Mouse (Mus musculus) midbrain, embryonic 11.5 days (tissue): ENCODE data around the gene Aldh3a2. TPM values are rescaled to one million over a fixed set of nuclear protein-coding genes. Genes with fewer than 3 reads are reported as not detected.
"Not testable (repeated sequence)": the region's sequence is repeated elsewhere in the genome, so short reads cannot be mapped to it uniquely, and the experiment has no call there.

Experiments
- ATAC-seq: fragments of 200-750 bp; cut with Nextera tagmentation; 2 replicates; pipeline ENCODE4 v1.8.0; 2017; ENCODE audit warnings: moderate TSS enrichment, moderate library complexity; ENCODE audit not compliant: low FRiP score
- DNase-seq: peaks from one replicate; pipeline ENCODE4 v3.0.0; 2015; ENCODE audit warnings: low spot score; ENCODE audit errors: missing footprints
- H3K27ac ChIP-seq: fragments of 300-500 bp; sonication (generic); 2 replicates; pipeline ENCODE4 v1.5.1; 2014; ENCODE audit warnings: low read depth, low read length
- H3K27me3 ChIP-seq: fragments of 300-500 bp; sonication (generic); 2 replicates; pipeline ENCODE4 v1.6.1; 2014; ENCODE audit warnings: mild to moderate bottlenecking, low read length, moderate library complexity, mixed read lengths; ENCODE audit not compliant: control insufficient read depth, insufficient read depth
- H3K36me3 ChIP-seq: fragments of 300-500 bp; sonication (generic); 2 replicates; pipeline ENCODE4 v1.6.1; 2014; ENCODE audit warnings: mild to moderate bottlenecking, low read length, moderate library complexity, mixed read lengths; ENCODE audit not compliant: control insufficient read depth, insufficient read depth
- H3K4me1 ChIP-seq: fragments of 300-500 bp; sonication (generic); 2 replicates; pipeline ENCODE4 v1.6.1; 2014; ENCODE audit warnings: low read length; ENCODE audit not compliant: control insufficient read depth, insufficient read depth
- H3K4me2 ChIP-seq: fragments of 300-500 bp; sonication (generic); 2 replicates; pipeline ENCODE4 v1.6.1; 2014; ENCODE audit warnings: mild to moderate bottlenecking, moderate library complexity
- H3K4me3 ChIP-seq: fragments of 300-500 bp; sonication (generic); 2 replicates; pipeline ENCODE4 v1.5.1; 2014; ENCODE audit warnings: low read depth, low read length
- H3K9ac ChIP-seq: fragments of 300-500 bp; sonication (generic); 2 replicates; pipeline ENCODE4 v1.6.1; 2014; ENCODE audit warnings: low read length
- H3K9me3 ChIP-seq: fragments of 300-500 bp; sonication (generic); 2 replicates; pipeline ENCODE4 v1.6.1; 2016; ENCODE audit warnings: low read length; ENCODE audit not compliant: control insufficient read depth
- WGBS: fragments of 180-500 bp; shearing (Covaris S2); extraction: QIAGEN DNeasy Blood & Tissue Kit; methylation state at CpG from one replicate; pipeline ENCODE4 v1.1.7; 2014; 5-methylcytosine and 5-hydroxymethylcytosine counted together
- polyA plus RNA-seq: library from polyadenylated mRNA; unstranded; fragments of >200 nt; fragmentation: Nextera tagmentation; extraction: Ambion mirVana; gene quantifications from 2 replicates; pipeline ENCODE4 v1.2.1, GENCODE M21; 2014

Gene Aldh3a2
- polyA plus RNA-seq, 1 experiment from 2014 or later: 26.0 TPM

DNA sequence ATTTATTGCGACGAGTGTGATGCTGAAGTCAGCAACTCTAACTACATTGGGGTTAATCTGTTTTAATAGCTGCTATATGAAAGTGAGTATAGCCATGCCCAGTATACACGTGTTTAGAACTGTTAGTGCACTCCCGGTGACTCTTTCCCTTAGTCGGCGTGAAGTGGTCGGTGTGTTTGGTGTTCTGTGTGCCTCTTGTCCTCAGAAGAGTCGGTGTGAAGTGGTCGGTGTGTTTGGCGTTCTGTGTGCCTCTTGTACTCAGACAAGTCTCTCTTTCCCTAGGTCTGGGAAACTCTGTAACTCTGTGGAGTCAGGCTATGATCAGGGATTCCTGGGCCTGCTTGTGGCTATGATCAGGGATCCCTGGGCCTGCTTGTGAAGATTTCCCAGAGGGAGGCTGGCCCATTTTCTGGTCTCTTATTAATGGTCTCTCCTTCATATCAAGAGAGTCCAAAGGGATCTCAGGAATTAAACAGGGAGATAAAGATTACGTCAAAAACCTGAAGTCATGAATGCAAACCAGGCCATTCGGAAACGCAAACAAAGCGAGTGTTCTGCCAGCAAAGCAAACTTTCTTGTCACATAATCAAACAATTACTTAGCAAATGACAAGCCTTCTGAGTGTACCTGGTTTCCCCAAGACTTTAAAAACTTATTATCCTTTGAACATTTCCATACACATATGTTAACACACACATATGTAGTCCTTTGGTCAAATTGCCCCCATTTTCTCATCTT lies 70.5 kb downstream of the Aldh3a2 start:
- DNase-seq (no peak), ATAC-seq (no peak)
- H3K4me3 ChIP-seq: no peak overlapping the region
- H3K36me3 ChIP-seq: no peaks in the 10 kb centered on the region
- H3K4me1 ChIP-seq: no peaks in the 10 kb centered on the region
- no peaks in the 10 kb centered on the region for H3K9me3 ChIP-seq
- H3K4me2 ChIP-seq: no peak overlapping the region
- no peaks in the 10 kb centered on the region for H3K27me3 ChIP-seq
- H3K9ac ChIP-seq: no peak overlapping the region
- no peak overlapping the region for H3K27ac ChIP-seq
- WGBS: 87% methylated on average over 14 of the region's 14 CpGs

DNA sequence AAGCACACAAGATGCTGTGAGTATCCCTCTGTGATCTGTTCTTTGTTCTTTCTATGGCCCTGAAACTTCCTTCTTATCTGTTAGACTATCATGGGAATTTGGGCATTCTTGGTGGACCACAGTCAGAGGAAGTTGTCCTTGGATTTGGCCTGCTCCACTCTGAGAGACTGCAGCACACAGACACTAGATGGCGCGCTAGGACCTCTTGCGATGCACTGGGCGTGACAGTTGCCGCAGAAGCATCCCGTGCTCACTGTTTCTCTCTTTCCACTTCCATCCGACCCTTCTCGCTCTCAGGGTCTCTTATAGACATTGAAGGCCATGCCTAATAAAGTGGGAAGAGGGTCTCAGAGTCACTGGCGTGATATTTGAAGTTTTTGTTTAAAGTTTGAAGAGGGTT lies 73.9 kb downstream of the Aldh3a2 start:
- Histone ChIP-seq H3K27me3 (no peaks in the 10 kb centered on the region), H3K4me1 (no peaks in the 10 kb centered on the region), H3K4me2 (no peak overlapping the region), H3K9me3 (no peaks in the 10 kb centered on the region), H3K27ac (no peak overlapping the region), H3K36me3 (no peaks in the 10 kb centered on the region), H3K9ac (no peak overlapping the region), H3K4me3 (no peak overlapping the region)
- peak; percentile 97 for DNase-seq
- ATAC-seq: no peak
- 9% methylated on average over 9 of the region's 9 CpGs for WGBS

DNA sequence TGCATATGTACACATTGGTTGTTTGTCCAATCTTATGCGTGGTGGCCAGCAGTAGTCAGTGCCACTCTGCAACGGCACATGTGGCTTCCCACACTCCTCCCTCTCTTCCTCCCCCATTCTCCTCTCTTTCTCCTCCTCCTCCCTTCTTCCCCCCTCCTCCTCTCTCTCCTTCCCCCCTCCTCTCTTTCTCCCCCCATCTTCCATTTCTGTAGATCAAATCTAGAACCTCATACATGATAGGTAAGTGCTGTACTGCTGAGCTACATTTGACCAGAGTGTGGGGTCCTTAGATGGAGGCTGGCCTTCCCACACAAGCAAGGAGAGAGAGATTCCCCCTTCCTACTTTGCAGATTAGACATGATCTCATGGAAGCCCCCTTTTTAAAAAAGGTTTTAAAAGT lies 74.5 kb downstream of the Aldh3a2 start:
- no peaks in the 10 kb centered on the region for H3K9me3 ChIP-seq
- no peak overlapping the region for H3K4me2 ChIP-seq
- WGBS: 91% methylated on average over 2 of the region's 2 CpGs
- no peaks in the 10 kb centered on the region for H3K4me1 ChIP-seq
- H3K27me3 ChIP-seq: no peaks in the 10 kb centered on the region
- H3K36me3 ChIP-seq: no peaks in the 10 kb centered on the region
- H3K4me3 ChIP-seq: no peak overlapping the region
- H3K27ac ChIP-seq: no peak overlapping the region
- no peak for ATAC-seq
- no peak overlapping the region for H3K9ac ChIP-seq
- DNase-seq: no peak

DNA sequence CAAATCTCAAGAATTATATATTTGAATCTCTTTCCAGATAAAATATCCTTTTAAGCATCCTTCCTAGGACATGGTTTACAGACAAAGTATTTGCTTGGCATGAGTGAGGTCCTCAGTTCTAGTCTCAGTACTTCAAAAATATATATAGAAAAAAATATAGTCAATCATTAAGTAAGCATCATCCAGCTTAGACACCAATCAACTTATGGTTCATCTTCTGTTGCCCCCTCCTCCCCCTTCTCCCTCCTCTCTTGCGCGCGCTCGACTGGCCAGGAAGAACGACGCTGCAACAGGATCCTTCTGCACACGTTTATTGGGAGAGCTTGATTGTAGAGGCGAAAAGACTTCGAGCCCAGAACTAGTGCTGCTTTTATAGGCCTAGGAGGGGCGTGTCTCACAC lies 75.1 kb downstream of the Aldh3a2 start:
- H3K9ac ChIP-seq, ATAC-seq, H3K4me2 ChIP-seq, H3K27ac ChIP-seq, DNase-seq, H3K27me3 ChIP-seq, H3K4me3 ChIP-seq, H3K4me1 ChIP-seq, H3K9me3 ChIP-seq, H3K36me3 ChIP-seq: not testable (repeated sequence)
- 96% methylated on average over 7 of the region's 10 CpGs for WGBS

DNA sequence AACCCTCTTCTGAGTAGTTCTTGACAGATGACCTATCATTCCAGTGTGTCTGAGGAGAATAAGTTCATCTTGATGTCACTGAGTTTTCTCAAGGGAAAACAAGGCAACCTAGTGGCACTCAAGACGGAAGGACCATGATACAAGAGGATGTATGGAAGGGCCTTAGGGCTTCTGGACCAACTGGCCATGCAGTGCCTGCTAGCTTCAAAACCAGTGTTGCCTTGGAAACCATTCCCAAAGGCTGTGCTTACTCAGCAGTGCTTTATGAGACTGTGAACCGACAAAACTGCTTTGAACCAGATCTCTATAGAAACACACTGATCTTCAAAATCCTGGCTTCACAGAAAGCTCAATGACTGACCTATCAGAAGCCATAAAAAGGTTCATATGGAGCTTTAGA lies 76.5 kb downstream of the Aldh3a2 start:
- no peaks in the 10 kb centered on the region for H3K36me3 ChIP-seq
- H3K27me3 ChIP-seq: no peaks in the 10 kb centered on the region
- H3K4me1 ChIP-seq: no peaks in the 10 kb centered on the region
- H3K9ac ChIP-seq: no peak overlapping the region
- H3K4me3 ChIP-seq: no peak overlapping the region
- no peak overlapping the region for H3K27ac ChIP-seq
- WGBS: 56% methylated on average over 2 of the region's 2 CpGs
- no peak for DNase-seq
- H3K9me3 ChIP-seq: no peaks in the 10 kb centered on the region
- H3K4me2 ChIP-seq: no peak overlapping the region
- no peak for ATAC-seq

DNA sequence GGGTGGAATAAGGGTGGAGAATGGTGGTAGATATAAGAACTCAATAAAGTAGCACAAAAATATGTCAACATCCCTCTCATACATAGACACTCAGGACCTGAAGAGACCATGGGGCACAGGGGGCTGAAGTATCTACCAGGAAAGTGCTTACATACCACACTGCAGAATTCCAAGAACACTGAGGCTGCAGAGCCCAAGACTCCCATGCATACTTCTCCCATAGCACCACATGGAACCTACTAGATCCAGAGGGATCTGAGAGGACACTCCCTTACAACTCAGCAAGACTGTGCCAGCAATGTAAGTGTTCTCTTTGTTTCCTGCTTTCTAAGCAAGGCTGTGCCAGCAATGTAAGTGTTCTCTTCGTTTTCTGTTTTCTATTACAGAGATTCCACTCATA lies 83.4 kb downstream of the Aldh3a2 start:
- Histone ChIP-seq H3K36me3 (no peaks in the 10 kb centered on the region), H3K9ac (no peak overlapping the region), H3K27me3 (no peaks in the 10 kb centered on the region), H3K9me3 (no peaks in the 10 kb centered on the region), H3K4me3 (no peak overlapping the region), H3K4me1 (no peaks in the 10 kb centered on the region), H3K27ac (no peak overlapping the region), H3K4me2 (no peak overlapping the region)
- WGBS: 72% methylated on average over 1 of the region's 1 CpGs
- DNase-seq (peak; percentile 60), ATAC-seq (no peak)

DNA sequence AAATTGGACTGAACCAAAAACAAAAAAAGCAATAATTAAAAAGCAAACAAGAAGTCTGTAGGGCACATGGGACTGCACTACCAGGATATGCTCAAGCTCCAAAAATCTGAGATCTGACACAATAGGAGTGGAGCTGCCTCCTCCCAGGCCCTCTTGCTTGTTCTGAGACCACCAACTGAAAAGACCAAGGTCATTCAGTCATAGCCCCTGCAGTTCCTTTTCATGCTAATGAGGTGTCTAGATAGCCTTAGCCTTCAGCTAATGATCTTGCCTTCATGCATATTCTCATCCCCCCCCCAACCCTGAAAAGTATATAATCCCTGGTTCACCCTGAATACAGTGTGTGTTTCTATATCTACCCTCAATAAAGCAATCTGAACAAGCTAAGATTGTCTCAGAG lies 85.6 kb downstream of the Aldh3a2 start:
- Histone ChIP-seq H3K4me3 (no peak overlapping the region), H3K9me3 (no peaks in the 10 kb centered on the region), H3K4me1 (no peaks in the 10 kb centered on the region), H3K9ac (no peak overlapping the region), H3K36me3 (no peaks in the 10 kb centered on the region), H3K27ac (no peak overlapping the region), H3K27me3 (no peaks in the 10 kb centered on the region), H3K4me2 (no peak overlapping the region)
- ATAC-seq: no peak
- DNase-seq: no peak

DNA sequence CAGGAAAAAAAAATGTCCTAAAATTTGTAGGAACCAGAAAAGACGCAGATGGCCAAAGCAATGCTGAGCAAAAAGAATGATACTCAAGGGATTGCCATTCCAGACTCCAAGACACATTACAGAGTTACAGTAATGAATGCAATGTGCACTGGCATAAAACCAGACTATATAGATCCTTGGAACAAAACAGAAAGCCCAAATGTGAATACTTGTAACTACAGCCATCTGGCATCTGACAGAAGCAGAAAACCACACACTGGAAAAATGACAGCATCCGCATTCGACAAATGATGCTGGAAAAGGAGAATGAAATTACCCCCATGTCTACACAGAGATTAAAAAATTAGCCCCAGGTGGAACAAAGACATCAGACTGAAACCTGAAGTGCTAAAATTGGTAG lies 86.9 kb downstream of the Aldh3a2 start:
- no peaks in the 10 kb centered on the region for H3K9me3 ChIP-seq
- no peaks in the 10 kb centered on the region for H3K36me3 ChIP-seq
- H3K4me2 ChIP-seq: no peak overlapping the region
- WGBS: 95% methylated on average over 3 of the region's 3 CpGs
- H3K27me3 ChIP-seq: no peaks in the 10 kb centered on the region
- ATAC-seq (no peak), DNase-seq (no peak)
- 0 out of 2 replicates have a peak, but pooled peaks cover 3% of the 10 kb centered on the region for H3K4me1 ChIP-seq
- H3K9ac ChIP-seq: no peak overlapping the region
- no peak overlapping the region for H3K4me3 ChIP-seq
- H3K27ac ChIP-seq: no peak overlapping the region

DNA sequence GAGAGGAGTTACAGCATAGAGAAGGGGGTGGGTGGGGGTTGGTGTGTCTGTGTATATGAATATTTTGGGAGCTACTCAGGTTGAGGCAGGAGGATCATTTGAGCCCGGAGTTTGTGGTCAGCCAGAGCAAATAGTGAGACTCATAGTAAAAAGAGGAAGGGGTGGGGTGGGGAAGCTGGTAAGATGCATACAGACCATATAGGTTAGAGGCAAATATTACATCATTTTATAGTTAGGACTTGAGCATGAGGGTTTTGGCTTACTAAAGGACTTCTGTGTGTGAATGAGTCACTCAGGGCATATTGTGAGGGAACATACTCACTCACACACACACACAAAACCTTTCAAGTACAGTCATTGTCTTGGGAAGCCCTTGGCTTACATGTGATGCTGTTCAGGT lies 90.9 kb downstream of the Aldh3a2 start:
- Histone ChIP-seq H3K36me3 (no peaks in the 10 kb centered on the region), H3K4me1 (peaks cover 16% of the 10 kb centered on the region), H3K27ac (no peak overlapping the region), H3K4me2 (no peak overlapping the region), H3K9me3 (no peaks in the 10 kb centered on the region), H3K27me3 (no peaks in the 10 kb centered on the region), H3K9ac (no peak overlapping the region), H3K4me3 (no peak overlapping the region)
- WGBS: 95% methylated on average over 1 of the region's 1 CpGs
- ATAC-seq: no peak
- DNase-seq: no peak
